Mouse (Mus musculus): ENCODE data around the gene Nell2.

GRCm38 (mm10) chr15:95135926-95136609, 392.3 kb downstream of the Nell2 start:
- TF ChIP-seq POLR2A (IDR thresholded peaks at IDR 0.05; ENCODE audit: borderline replicate concordance, low read depth, low read length) (no peak), CTCF (IDR thresholded peaks at IDR 0.05; ENCODE audit: low read depth, low read length) (no peak)
